Mouse (Mus musculus) lung, postnatal 0 days (tissue): ENCODE results near the gene Tmem246.

Experiments
- CTCF ChIP-seq: IDR thresholded peaks from 2 replicates; pipeline ENCODE4 v1.5.1; 2016; ENCODE audit warnings: antibody characterized with exemption, mild to moderate bottlenecking
- EP300 ChIP-seq: IDR thresholded peaks from 2 replicates; pipeline ENCODE4 v1.6.1; 2016; ENCODE audit warnings: antibody characterized with exemption, mild to moderate bottlenecking, control low read depth

DNA sequence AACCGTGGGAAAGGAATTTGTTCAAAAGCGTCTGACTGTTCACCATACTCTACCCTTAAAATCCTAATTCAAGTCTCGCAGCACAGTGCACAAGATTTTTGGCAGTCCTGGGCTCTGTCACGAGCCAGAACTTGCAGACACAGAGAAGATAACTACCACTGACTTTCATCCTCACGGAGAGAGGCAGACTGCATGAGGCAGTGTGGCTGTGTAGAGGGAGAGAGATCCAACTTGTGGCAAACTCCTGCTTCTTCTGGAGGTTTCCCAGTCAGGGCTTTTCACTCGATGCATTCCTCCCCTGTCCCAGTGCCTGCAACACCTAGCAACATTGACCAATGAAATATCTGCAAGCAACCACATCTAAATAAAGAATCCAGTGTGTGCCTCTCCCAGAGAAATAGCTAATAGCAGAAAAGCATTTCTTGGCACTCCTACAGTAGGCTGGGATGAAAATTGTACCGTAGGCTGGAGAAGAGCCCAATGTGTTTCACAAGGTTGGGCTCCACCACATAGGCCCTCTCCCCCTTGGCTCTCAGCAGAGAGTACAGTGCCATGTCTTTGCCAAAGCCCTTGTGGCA is 12.1 kb downstream of the Tmem246 start:
- no peak for TF ChIP-seq CTCF
- no peak for TF ChIP-seq EP300
